Mouse (Mus musculus): ENCODE results near the gene Tmem255a. TPM values are rescaled to one million over a fixed set of nuclear protein-coding genes. Genes with fewer than 3 reads are reported as not detected.
"Not testable (repeated sequence)": the region's sequence is repeated elsewhere in the genome, so short reads cannot be mapped to it uniquely, and the experiment has no call there.

Tmem255a gene
- total RNA-seq (2015) (not detected in 2 replicates), total RNA-seq (2017) (0.12 TPM in 1 of 2 replicates, not detected in the other)

GRCm38 (mm10) chrX:38251851-38252571 lies at the start of gene Tmem255a:
Gene Tmem255a (minus strand): TSS chrX:38252439.
- ATAC-seq (ENCODE audit: poor library complexity, severe bottlenecking), result no peak

GRCm38 (mm10) chrX:38259610-38260009 lies 7.4 kb upstream of the Tmem255a start:
- no peak for ATAC-seq (ENCODE audit: poor library complexity, severe bottlenecking)

GRCm38 (mm10) chrX:38250352-38250950 lies 1.8 kb downstream of the Tmem255a start:
- no peak for ATAC-seq (ENCODE audit: poor library complexity, severe bottlenecking)

GRCm38 (mm10) chrX:38249640-38250351 lies 2.4 kb downstream of the Tmem255a start:
- 0 out of 2 replicates have a peak, but pooled peaks have one; percentile 33 for ATAC-seq (ENCODE audit: poor library complexity, severe bottlenecking)

DNA sequence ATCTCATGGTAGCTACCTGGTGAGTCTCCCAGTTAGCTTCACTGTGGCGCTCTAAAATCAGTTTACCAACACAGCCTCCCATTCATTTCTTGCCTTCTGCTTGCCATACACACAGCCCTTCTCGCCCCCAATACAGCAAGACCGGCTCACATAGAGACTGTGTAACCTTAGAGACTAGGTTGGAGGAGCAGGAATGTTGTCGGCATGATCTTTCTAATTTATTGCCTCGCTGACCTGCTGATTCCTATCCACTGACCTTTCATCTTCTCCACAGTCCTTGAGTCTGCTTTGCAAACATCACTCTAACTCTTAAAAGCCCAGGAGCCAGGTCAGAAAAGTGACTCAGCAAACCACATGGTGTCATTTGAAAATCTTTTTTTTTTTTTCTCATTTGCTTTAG lies 4.6 kb downstream of the Tmem255a start:
- ATAC-seq (ENCODE audit: poor library complexity, severe bottlenecking), result no peak

DNA sequence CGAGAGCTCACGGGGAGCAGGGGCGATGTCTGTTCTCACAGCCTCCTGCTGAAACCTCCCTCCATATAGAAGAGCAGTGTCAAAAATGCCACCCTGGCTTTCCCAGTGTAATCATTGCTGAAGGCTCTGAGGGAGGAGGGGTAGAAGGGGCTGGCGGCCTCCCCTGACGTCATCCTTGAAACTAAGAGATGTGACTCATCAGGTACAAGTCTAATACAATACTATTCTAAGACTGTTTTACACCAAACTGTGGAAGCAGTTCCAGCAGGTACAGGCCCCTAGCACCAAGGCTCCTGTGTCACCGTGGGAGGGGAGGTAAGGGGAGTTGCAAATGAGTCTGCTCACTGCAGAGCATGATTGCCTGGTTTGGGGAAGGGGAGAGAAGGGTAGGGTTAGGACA lies 5.1 kb downstream of the Tmem255a start:
- ATAC-seq (ENCODE audit: poor library complexity, severe bottlenecking), result no peak

DNA sequence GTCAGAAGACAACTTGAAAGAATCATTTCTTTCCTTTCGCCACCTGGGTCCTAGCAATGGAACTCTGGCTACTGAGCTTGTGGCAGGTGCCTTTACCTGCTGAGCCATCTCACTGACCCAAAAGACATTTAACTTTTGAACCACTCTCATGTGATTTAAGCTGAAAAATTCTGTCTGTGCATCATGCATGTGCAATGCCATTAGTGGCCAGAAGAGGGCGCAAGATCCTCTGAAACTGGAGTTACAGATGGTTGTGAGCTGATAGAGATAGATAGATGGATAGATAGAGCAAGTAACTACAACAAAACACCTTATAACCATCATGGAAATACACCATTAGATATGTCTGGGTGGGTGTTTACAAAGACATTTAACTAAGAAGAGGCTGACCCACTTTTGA lies 14.5 kb downstream of the Tmem255a start:
- no peak for ATAC-seq (ENCODE audit: poor library complexity, severe bottlenecking)

DNA sequence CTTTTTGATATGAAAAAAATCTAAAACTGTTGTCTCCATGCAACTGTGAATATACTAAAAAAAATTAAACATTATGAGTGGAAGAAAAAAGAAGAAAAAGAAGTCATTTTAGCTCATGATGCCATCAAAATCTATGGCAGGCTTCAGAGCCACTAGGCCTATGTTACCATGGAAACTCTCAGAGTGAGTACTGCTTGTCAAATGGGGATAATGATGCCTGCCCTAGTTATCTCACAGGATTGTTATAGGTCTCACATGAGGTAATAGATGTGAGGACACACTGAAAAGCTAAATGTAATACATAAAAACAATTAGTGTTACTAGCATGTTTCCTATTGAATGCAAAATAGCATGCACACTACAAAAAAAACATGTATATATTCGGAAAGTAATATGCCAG lies 22.4 kb downstream of the Tmem255a start:
- no peak for ATAC-seq (ENCODE audit: poor library complexity, severe bottlenecking)

- ATAC-seq (ENCODE audit: poor library complexity, severe bottlenecking), result no peak
These were observed 29.5 kb downstream of the Tmem255a start for GRCm38 (mm10) chrX:38222757-38223156.

DNA sequence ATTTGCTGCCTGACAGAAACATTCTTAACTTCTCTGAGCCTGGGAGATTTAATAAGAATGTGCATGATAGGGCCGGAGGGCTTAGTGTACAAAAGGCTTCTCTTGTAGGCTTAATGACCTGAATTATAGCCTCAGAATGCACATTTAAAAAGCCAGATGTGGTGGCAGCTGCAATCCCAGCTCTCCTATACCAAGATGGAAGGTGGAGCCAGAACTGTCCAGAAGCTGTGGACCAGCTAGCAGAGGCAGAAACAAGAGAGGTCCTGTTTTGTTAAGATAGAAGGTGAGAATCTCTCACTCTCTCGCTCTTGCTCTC lies 34.6 kb downstream of the Tmem255a start:
- ATAC-seq (ENCODE audit: poor library complexity, severe bottlenecking), result no peak

- no peak for ATAC-seq (ENCODE audit: poor library complexity, severe bottlenecking)
These were observed 35.1 kb downstream of the Tmem255a start for GRCm38 (mm10) chrX:38216986-38217675.

GRCm38 (mm10) chrX:38207392-38207791 lies 44.8 kb downstream of the Tmem255a start:
- peak; percentile 54; the same call in 1 of the 2 replicates for ATAC-seq (ENCODE audit: poor library complexity, severe bottlenecking)

GRCm38 (mm10) chrX:38201816-38202215 lies 50.4 kb downstream of the Tmem255a start:
- no peak for ATAC-seq (ENCODE audit: poor library complexity, severe bottlenecking)

DNA sequence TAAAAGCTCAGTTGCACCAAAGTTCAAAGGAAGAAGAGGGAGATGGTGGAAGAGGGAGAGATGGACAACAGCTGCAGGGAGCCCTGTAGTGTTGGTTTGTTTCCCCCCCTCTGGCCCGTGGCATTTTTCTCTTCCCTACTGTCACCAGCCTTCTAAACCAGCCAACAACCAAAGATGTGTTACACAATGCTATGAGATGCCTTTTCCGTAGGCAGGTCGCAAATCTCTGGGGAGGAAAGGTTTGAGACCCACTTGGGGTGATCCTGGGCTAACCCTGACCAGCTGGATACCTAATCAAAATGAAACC lies 61.8 kb downstream of the Tmem255a start:
- no peak for ATAC-seq (ENCODE audit: poor library complexity, severe bottlenecking)

DNA sequence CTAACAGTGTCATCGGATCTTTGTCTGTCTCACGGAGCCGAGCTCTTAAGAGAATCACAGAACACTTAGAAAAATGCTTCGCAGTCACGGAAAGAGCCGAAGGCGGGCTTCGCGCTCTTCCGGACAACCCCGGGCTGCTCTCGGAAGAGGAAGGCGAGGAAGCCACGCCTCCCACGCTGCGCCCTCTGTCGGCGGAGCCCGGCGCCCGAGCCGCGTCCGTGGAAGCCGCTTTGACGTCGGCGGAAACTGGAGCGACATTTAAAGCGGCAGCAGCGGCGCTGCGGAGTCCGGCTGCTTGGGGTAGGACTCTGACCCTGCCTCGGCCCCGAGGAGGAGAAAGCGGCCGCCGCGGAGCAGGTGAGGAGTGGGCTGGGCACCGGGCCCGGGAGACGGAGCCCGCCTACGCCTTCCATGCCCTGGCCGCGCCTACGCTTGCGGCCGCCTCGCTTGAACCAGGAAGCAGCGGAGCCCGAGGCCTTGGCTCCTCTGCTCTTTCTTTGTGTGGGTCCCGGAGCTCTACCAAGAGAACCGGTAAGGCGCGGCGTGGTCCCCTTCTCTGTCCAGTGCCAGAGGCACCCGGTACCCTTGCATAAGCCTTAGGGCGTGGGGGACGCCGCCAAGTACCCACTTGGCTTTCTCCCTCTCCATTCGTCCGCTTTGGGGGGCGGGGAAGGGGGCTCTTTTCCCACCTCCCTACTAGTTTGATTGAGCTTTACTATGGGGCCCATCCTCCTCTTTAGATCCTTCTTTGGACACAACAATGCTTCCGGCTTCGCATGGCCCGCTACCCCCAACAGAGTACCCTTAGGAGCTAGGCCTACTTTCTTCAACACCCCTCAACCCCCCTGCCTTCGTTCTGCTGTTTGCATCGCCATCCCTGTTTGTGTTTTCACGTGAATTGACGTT lies 62.4 kb downstream of the Tmem255a start, which contains the start of gene Zbtb33:
TSS of gene Zbtb33 (plus strand) at position 242 of the 906 bp plus-strand sequence.
- ATAC-seq (ENCODE audit: poor library complexity, severe bottlenecking), result peak; percentile 100

- ATAC-seq (ENCODE audit: poor library complexity, severe bottlenecking), result no peak
These were observed 66.7 kb downstream of the Tmem255a start for GRCm38 (mm10) chrX:38185520-38185919.

- peak; percentile 97 for ATAC-seq (ENCODE audit: poor library complexity, severe bottlenecking)
These were observed 70.5 kb downstream of the Tmem255a start for GRCm38 (mm10) chrX:38181608-38182258.

- ATAC-seq (ENCODE audit: poor library complexity, severe bottlenecking), result peak; percentile 41
These were observed 71.3 kb downstream of the Tmem255a start for GRCm38 (mm10) chrX:38180656-38181607.

DNA sequence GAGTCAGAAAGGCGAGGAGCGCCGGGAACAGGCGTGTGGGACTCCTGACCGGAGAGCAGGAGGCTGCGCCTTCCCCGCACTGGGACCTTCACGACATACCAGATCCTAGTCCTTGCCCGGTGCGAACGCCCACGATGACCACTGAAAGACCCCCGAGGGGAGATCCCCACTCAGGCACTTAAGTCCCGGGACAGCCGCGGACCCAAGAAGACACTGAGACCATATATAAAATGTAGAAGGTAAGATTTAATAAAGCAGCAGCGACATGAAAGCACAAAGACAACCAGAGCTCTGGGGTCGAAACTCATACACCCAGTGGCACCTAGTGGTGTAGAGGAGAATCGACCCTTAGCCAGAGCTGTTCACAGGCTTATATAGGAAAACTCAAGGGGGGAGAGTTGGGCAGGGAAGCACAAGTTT lies 72.3 kb downstream of the Tmem255a start:
- ATAC-seq (ENCODE audit: poor library complexity, severe bottlenecking), result not testable (repeated sequence)

All from megakaryocyte, adult 5-6 weeks (primary cell).